Mouse (Mus musculus): ENCODE data around the gene Sema3d.

DNA sequence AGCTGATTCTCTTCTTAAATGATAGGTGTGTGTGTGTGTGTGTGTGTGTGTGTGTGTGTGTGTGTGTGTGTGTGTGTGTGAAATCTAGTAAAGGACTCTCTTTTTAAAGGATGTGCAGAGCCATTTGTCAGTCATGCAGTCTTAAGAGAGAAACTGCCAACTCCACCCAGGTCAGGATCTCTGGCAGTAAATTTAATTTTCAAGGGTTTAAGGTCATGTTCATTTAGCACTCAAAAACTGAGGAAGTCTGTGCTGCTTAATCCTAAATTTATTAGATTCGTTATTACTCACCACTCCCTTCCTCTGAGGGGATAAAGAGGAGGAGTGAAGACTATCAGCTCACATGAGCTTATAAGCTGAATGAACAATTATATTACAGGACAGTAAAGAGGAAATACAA is 71.8 kb downstream of the Sema3d start:
- TF ChIP-seq E2F4 (IDR thresholded peaks at IDR 0.05; ENCODE audit: insufficient read depth) (no peak), POLR2A (IDR thresholded peaks at IDR 0.05; ENCODE audit: insufficient read length, low read depth) (no peak), CEBPB (IDR thresholded peaks at IDR 0.05; ENCODE audit: insufficient read depth, poor library complexity, severe bottlenecking) (no peak), SRF (IDR thresholded peaks at IDR 0.05; ENCODE audit: control insufficient read depth, insufficient read length, low read depth) (no peak), USF1 (IDR thresholded peaks at IDR 0.05; ENCODE audit: low read depth) (no peak), REST (IDR thresholded peaks at IDR 0.05; ENCODE audit: insufficient read depth, insufficient read length) (no peak), POLR2AphosphoS2 (IDR thresholded peaks at IDR 0.05; ENCODE audit: insufficient read length, low read depth) (no peak), TCF12 (IDR thresholded peaks at IDR 0.05; ENCODE audit: insufficient read depth, poor library complexity, severe bottlenecking) (no peak)

Data from myocyte (in vitro differentiated cells).